Mouse (Mus musculus) heart, embryonic 11.5 days (tissue): ENCODE measurements around the gene Padi1. TPM values are rescaled to one million over a fixed set of nuclear protein-coding genes. Genes with fewer than 3 reads are reported as not detected.

ENCODE experiments used
- ATAC-seq: fragments of 200-750 bp; cut with Nextera tagmentation; replicated peaks from 2 replicates; pipeline ENCODE4 v1.8.0; 2017; ENCODE audit warnings: moderate library complexity; ENCODE audit not compliant: insufficient number of reproducible peaks, low FRiP score, low TSS enrichment
- H3K27ac ChIP-seq: fragments of 300-500 bp; sonication (generic); 2 replicates; pipeline ENCODE4 v1.5.1; 2014; ENCODE audit warnings: mild to moderate bottlenecking, low read depth, low read length
- H3K27me3 ChIP-seq: fragments of 300-500 bp; sonication (generic); 2 replicates; pipeline ENCODE4 v1.6.1; 2014; ENCODE audit warnings: mild to moderate bottlenecking, low read length, mixed read lengths; ENCODE audit not compliant: control insufficient read depth, insufficient read depth
- H3K36me3 ChIP-seq: fragments of 300-500 bp; sonication (generic); 2 replicates; pipeline ENCODE4 v1.6.1; 2014; ENCODE audit warnings: mild to moderate bottlenecking, low read length, moderate library complexity, mixed read lengths; ENCODE audit not compliant: control insufficient read depth, insufficient read depth
- H3K4me1 ChIP-seq: fragments of 300-500 bp; sonication (generic); 2 replicates; pipeline ENCODE4 v1.6.1; 2014; ENCODE audit warnings: low read length; ENCODE audit not compliant: control insufficient read depth, insufficient read depth
- H3K4me2 ChIP-seq: fragments of 300-500 bp; sonication (generic); 2 replicates; pipeline ENCODE4 v1.6.1; 2014; ENCODE audit warnings: mild to moderate bottlenecking, moderate library complexity
- H3K4me3 ChIP-seq: fragments of 300-500 bp; sonication (generic); 2 replicates; pipeline ENCODE4 v1.5.1; 2014; ENCODE audit warnings: low read depth, low read length
- H3K9ac ChIP-seq: fragments of 300-500 bp; sonication (generic); 2 replicates; pipeline ENCODE4 v1.6.1; 2014; ENCODE audit warnings: mild to moderate bottlenecking, low read depth, low read length, moderate library complexity
- H3K9me3 ChIP-seq: fragments of 300-500 bp; sonication (generic); replicated peaks from 2 replicates; pipeline ENCODE4 v1.6.1; 2016; ENCODE audit warnings: low read length; ENCODE audit not compliant: control insufficient read depth
- WGBS: fragments of 180-500 bp; shearing (Covaris S2); extraction: QIAGEN DNeasy Blood & Tissue Kit; methylation state at CpG from one replicate; pipeline ENCODE4 v1.1.7; 2014; ENCODE audit not compliant: insufficient replicate concordance; 5-methylcytosine and 5-hydroxymethylcytosine counted together
- polyA plus RNA-seq: library from polyadenylated mRNA; unstranded; fragments of >200 nt; fragmentation: Nextera tagmentation; extraction: Ambion mirVana; gene quantifications from 2 replicates; pipeline ENCODE4 v1.2.1, GENCODE M21; 2014

The Padi1 gene
- polyA plus RNA-seq, 1 experiment from 2014 or later: 0.19 TPM

GRCm38 (mm10) chr4:140792584-140792983 lies 53.0 kb downstream of the Padi1 start:
- no peak overlapping the region for H3K27ac ChIP-seq

DNA sequence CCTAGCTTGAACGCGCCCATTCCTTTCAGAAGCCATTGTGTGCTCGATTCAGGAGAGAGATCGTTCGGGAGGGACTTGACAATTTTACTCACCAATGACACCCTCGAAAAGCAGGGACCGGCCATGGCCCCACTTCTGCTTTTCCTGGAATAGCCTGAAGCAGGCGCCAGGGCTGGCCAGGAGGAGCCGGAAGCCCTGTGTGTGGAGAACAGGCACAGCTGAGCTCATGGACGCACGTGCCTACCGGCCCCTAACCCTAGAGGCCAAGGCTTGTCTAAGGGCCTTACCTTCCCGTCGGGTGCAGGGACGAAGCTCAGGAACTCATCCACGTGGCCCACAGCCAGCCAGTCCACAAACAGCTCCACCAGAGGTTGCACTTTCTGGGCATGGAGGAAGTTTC lies 54.5 kb downstream of the Padi1 start:
- H3K36me3 ChIP-seq: no peaks in the 10 kb centered on the region
- H3K27me3 ChIP-seq: no peaks in the 10 kb centered on the region
- 76% methylated on average over 16 of the region's 16 CpGs for WGBS
- H3K4me2 ChIP-seq: no peak overlapping the region
- H3K9ac ChIP-seq: no peak overlapping the region
- H3K4me3 ChIP-seq: no peak overlapping the region
- ATAC-seq: no peak
- no peaks in the 10 kb centered on the region for H3K9me3 ChIP-seq
- H3K27ac ChIP-seq: no peak overlapping the region
- peaks cover 6% of the 10 kb centered on the region; the same call in 1 of the 2 replicates for H3K4me1 ChIP-seq

More at GRCm38 (mm10) chr4:140792584-140792983, 53.0 kb downstream of the Padi1 start:
- Histone ChIP-seq H3K27me3 (no peaks in the 10 kb centered on the region), H3K36me3 (no peaks in the 10 kb centered on the region), H3K4me1 (peaks cover 6% of the 10 kb centered on the region; the same call in 1 of the 2 replicates), H3K4me2 (no peak overlapping the region), H3K4me3 (no peak overlapping the region), H3K9me3 (no peaks in the 10 kb centered on the region), H3K9ac (no peak overlapping the region)
- 76% methylated on average over 7 of the region's 7 CpGs for WGBS
- ATAC-seq: no peak

GRCm38 (mm10) chr4:140789983-140790382 lies 55.6 kb downstream of the Padi1 start:
- no peak overlapping the region for H3K4me3 ChIP-seq
- H3K36me3 ChIP-seq: no peaks in the 10 kb centered on the region
- H3K4me2 ChIP-seq: no peak overlapping the region
- peaks cover 6% of the 10 kb centered on the region; the same call in 1 of the 2 replicates for H3K4me1 ChIP-seq
- 86% methylated on average over 4 of the region's 4 CpGs for WGBS
- H3K9me3 ChIP-seq: no peaks in the 10 kb centered on the region
- no peak overlapping the region for H3K27ac ChIP-seq
- H3K27me3 ChIP-seq: no peaks in the 10 kb centered on the region
- no peak for ATAC-seq
- no peak overlapping the region for H3K9ac ChIP-seq

DNA sequence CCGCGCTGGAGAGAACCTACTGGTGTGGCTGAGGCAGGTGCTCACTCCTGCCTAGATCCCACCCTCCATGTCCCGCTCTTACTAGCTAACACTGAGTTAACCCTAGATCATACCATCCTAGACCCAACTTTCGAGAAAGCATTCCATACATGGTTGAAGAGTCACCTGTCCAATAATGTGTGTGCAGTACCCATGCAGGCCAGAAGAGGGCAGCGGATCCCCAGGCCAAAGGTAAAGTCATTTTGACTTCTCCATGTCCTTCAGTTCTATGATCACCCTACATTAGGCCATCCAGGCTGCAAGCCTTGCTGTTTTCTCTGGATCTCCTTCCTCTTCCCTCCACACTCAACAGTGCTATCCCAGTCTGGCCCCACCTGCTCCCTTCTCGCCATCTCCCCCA lies 56.6 kb downstream of the Padi1 start:
- H3K27ac ChIP-seq: no peak overlapping the region
- no peaks in the 10 kb centered on the region for H3K9me3 ChIP-seq
- H3K9ac ChIP-seq: no peak overlapping the region
- no peak overlapping the region for H3K4me2 ChIP-seq
- H3K36me3 ChIP-seq: no peaks in the 10 kb centered on the region
- peaks cover 6% of the 10 kb centered on the region; the same call in 1 of the 2 replicates for H3K4me1 ChIP-seq
- no peaks in the 10 kb centered on the region for H3K27me3 ChIP-seq
- ATAC-seq: no peak
- H3K4me3 ChIP-seq: no peak overlapping the region
- WGBS: 47% methylated on average over 6 of the region's 6 CpGs

GRCm38 (mm10) chr4:140788264-140788663 lies 57.3 kb downstream of the Padi1 start:
- H3K4me2 ChIP-seq: no peak overlapping the region
- H3K4me3 ChIP-seq: no peak overlapping the region
- H3K27ac ChIP-seq: no peak overlapping the region
- no peak for ATAC-seq
- no peak overlapping the region for H3K9ac ChIP-seq
- 74% methylated on average over 6 of the region's 6 CpGs for WGBS
- no peaks in the 10 kb centered on the region for H3K27me3 ChIP-seq
- H3K36me3 ChIP-seq: no peaks in the 10 kb centered on the region
- H3K4me1 ChIP-seq: peaks cover 6% of the 10 kb centered on the region; the same call in 1 of the 2 replicates
- no peaks in the 10 kb centered on the region for H3K9me3 ChIP-seq

- 63% methylated on average over 4 of the region's 4 CpGs for WGBS
These were observed 58.2 kb downstream of the Padi1 start for GRCm38 (mm10) chr4:140787414-140787813.

DNA sequence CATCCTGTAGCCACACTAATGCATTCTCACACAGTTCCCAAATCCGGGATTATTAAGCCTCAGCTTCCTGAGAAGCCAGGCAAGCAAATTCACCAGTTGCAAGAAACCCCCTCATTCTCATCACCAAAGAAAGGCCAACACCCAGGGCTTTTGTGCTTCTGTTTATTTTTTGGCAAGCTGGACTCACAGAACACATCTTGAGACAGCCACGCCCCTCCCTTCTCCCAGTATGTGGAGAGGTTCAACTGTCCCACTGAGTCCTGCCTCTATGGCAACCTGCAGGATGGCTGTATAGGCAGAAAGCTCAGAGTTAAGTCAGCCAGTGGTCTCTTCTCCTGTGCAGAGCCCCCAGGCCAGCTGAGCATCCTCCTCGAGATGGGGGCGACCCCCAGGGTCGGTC lies 60.4 kb downstream of the Padi1 start:
- Histone ChIP-seq H3K4me1 (peaks cover 6% of the 10 kb centered on the region; the same call in 1 of the 2 replicates), H3K27me3 (no peaks in the 10 kb centered on the region), H3K27ac (no peak overlapping the region), H3K36me3 (no peaks in the 10 kb centered on the region), H3K4me2 (no peak overlapping the region), H3K9me3 (no peaks in the 10 kb centered on the region), H3K9ac (no peak overlapping the region), H3K4me3 (no peak overlapping the region)
- ATAC-seq: no peak
- WGBS: 82% methylated on average over 5 of the region's 5 CpGs

More at GRCm38 (mm10) chr4:140787414-140787813, 58.2 kb downstream of the Padi1 start:
- Histone ChIP-seq H3K4me3 (no peak overlapping the region), H3K36me3 (no peaks in the 10 kb centered on the region), H3K27me3 (no peaks in the 10 kb centered on the region), H3K9ac (no peak overlapping the region), H3K9me3 (no peaks in the 10 kb centered on the region), H3K4me1 (peaks cover 6% of the 10 kb centered on the region; the same call in 1 of the 2 replicates), H3K27ac (no peak overlapping the region), H3K4me2 (no peak overlapping the region)
- no peak for ATAC-seq

- no peaks in the 10 kb centered on the region; the same call in 1 of the 2 replicates for H3K4me1 ChIP-seq
- H3K4me2 ChIP-seq: no peak overlapping the region
- H3K4me3 ChIP-seq: no peak overlapping the region
- no peak overlapping the region for H3K27ac ChIP-seq
- no peak overlapping the region for H3K9ac ChIP-seq
- no peak for ATAC-seq
- H3K9me3 ChIP-seq: no peaks in the 10 kb centered on the region
- H3K36me3 ChIP-seq: no peaks in the 10 kb centered on the region
- WGBS: 95% methylated on average over 9 of the region's 9 CpGs
- no peaks in the 10 kb centered on the region for H3K27me3 ChIP-seq
These were observed 61.2 kb downstream of the Padi1 start for GRCm38 (mm10) chr4:140784292-140784945.

DNA sequence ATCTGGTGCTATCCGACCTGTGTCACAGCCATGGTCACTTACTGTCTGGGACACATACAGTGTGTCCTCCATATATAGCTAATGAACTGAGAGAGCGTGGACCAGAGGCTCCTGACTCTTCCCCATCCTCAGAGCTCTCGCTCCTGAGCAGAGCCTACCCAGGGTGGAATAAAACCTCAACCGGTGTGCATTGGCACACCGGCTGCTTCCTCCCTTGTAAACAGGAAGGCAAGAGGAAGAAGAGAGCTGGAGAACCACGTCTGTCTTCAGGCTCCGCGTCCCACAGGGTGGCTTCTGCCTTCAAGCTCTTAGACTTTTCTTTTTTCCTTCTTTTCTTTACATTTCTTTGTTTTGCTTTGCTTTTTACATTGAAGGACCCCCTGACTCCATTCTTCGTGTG lies 62.8 kb downstream of the Padi1 start:
- no peak for ATAC-seq
- no peaks in the 10 kb centered on the region for H3K9me3 ChIP-seq
- H3K4me1 ChIP-seq: no peaks in the 10 kb centered on the region; the same call in 1 of the 2 replicates
- H3K9ac ChIP-seq: no peak overlapping the region
- H3K27ac ChIP-seq: no peak overlapping the region
- H3K4me2 ChIP-seq: no peak overlapping the region
- no peaks in the 10 kb centered on the region for H3K27me3 ChIP-seq
- 77% methylated on average over 9 of the region's 9 CpGs for WGBS
- H3K4me3 ChIP-seq: no peak overlapping the region
- H3K36me3 ChIP-seq: no peaks in the 10 kb centered on the region
